Mouse (Mus musculus): ENCODE measurements around the gene Fam19a4.

GRCm38 (mm10) chr6:96935776-96936175 is 124.4 kb downstream of the Fam19a4 start:
- no peak for TF ChIP-seq RAD21 (IDR thresholded peaks at IDR 0.05; ENCODE audit: low read depth, low read length)
- no peak for TF ChIP-seq EP300 (IDR thresholded peaks at IDR 0.05; ENCODE audit: low read length)
- TF ChIP-seq POLR2A (IDR thresholded peaks at IDR 0.05; ENCODE audit: low read depth, low read length): no peak
- TF ChIP-seq HCFC1 (IDR thresholded peaks at IDR 0.05; ENCODE audit: low read depth, low read length): no peak
- TF ChIP-seq USF1 (IDR thresholded peaks at IDR 0.05; ENCODE audit: low read depth, low read length): no peak
